Mouse (Mus musculus): Measurements from ENCODE around the gene Ewsr1. TPM values are rescaled to one million over a fixed set of nuclear protein-coding genes. Genes with fewer than 3 reads are reported as not detected.

Ewsr1 gene
- 823 and 828 TPM in 2 replicates for polyA plus RNA-seq (2016; fragmentation: Nextera tagmentation; extraction: Ambion mirVana)

GRCm38 (mm10) chr11:5098736-5099542 lies at the start of gene Ewsr1, which contains the start of gene Rhbdd3:
TSS of gene Ewsr1 (minus strand) at chr11:5099266.
TSS of gene Rhbdd3 (plus strand) at chr11:5098926.
- peak; percentile 93 for ATAC-seq (ENCODE audit: low FRiP score)
- Histone ChIP-seq H3K36me3 (peaks cover 5% of the 10 kb centered on the region; the same call in 1 of the 2 replicates), H3K9ac (peak within 1 kb of the TSS; percentile 99), H3K27me3 (no peaks in the 10 kb centered on the region), H3K4me2 (replicated peaks) (peak within 1 kb of the TSS; percentile 74), H3K27ac (peak within 1 kb of the TSS; percentile 95), H3K4me1 (peaks cover 32% of the 10 kb centered on the region), H3K4me3 (peak within 1 kb of the TSS; percentile 93), H3K9me3 (replicated peaks) (no peaks in the 10 kb centered on the region)
- WGBS = 0% methylated on average over 88 of the region's 92 CpGs

- no peak overlapping the region for H3K9ac ChIP-seq
- no peak for ATAC-seq (ENCODE audit: low FRiP score)
- no peaks in the 10 kb centered on the region for H3K36me3 ChIP-seq
- H3K27ac ChIP-seq = no peak overlapping the region
- H3K4me1 ChIP-seq = peaks cover 32% of the 10 kb centered on the region
- H3K4me2 ChIP-seq (replicated peaks) = no peak overlapping the region
- H3K27me3 ChIP-seq = peaks cover 11% of the 10 kb centered on the region; the same call in 1 of the 2 replicates
- no peaks in the 10 kb centered on the region for H3K9me3 ChIP-seq (replicated peaks)
- H3K4me3 ChIP-seq = no peak overlapping the region
- 76% methylated on average over 3 of the region's 3 CpGs for WGBS
Measured at GRCm38 (mm10) chr11:5145600-5145999, 46.5 kb upstream of the Ewsr1 start.

- Histone ChIP-seq H3K4me3 (no peak overlapping the region), H3K4me1 (peaks cover 16% of the 10 kb centered on the region), H3K36me3 (no peaks in the 10 kb centered on the region), H3K9ac (no peak overlapping the region), H3K27me3 (no peaks in the 10 kb centered on the region; the same call in 1 of the 2 replicates), H3K4me2 (replicated peaks) (no peak overlapping the region), H3K9me3 (replicated peaks) (no peaks in the 10 kb centered on the region), H3K27ac (no peak overlapping the region)
- WGBS = 88% methylated on average over 2 of the region's 2 CpGs
- ATAC-seq (ENCODE audit: low FRiP score) = no peak
Measured at GRCm38 (mm10) chr11:5141965-5142364, 42.9 kb upstream of the Ewsr1 start.

GRCm38 (mm10) chr11:5141252-5141651 lies 42.2 kb upstream of the Ewsr1 start:
- Histone ChIP-seq H3K9me3 (replicated peaks) (no peaks in the 10 kb centered on the region), H3K4me2 (replicated peaks) (no peak overlapping the region), H3K4me1 (peaks cover 16% of the 10 kb centered on the region), H3K27me3 (no peaks in the 10 kb centered on the region; the same call in 1 of the 2 replicates), H3K27ac (no peak overlapping the region), H3K9ac (no peak overlapping the region), H3K36me3 (no peaks in the 10 kb centered on the region), H3K4me3 (no peak overlapping the region)
- no peak for ATAC-seq (ENCODE audit: low FRiP score)
- WGBS = 84% methylated on average over 5 of the region's 5 CpGs

- no peak overlapping the region for H3K9ac ChIP-seq
- H3K27ac ChIP-seq = no peak overlapping the region
- 57% methylated on average over 8 of the region's 8 CpGs for WGBS
- no peak overlapping the region for H3K4me2 ChIP-seq (replicated peaks)
- peaks cover 18% of the 10 kb centered on the region for H3K4me1 ChIP-seq
- ATAC-seq (ENCODE audit: low FRiP score) = no peak
- no peaks in the 10 kb centered on the region for H3K9me3 ChIP-seq (replicated peaks)
- H3K27me3 ChIP-seq = no peaks in the 10 kb centered on the region; the same call in 1 of the 2 replicates
- no peaks in the 10 kb centered on the region for H3K36me3 ChIP-seq
- no peak overlapping the region for H3K4me3 ChIP-seq
Measured at GRCm38 (mm10) chr11:5140619-5141018, 41.6 kb upstream of the Ewsr1 start.

- ATAC-seq (ENCODE audit: low FRiP score) = no peak
- H3K9me3 ChIP-seq (replicated peaks) = no peaks in the 10 kb centered on the region
- H3K4me2 ChIP-seq (replicated peaks) = no peak overlapping the region
- H3K4me1 ChIP-seq = peaks cover 18% of the 10 kb centered on the region
- no peaks in the 10 kb centered on the region for H3K36me3 ChIP-seq
- no peak overlapping the region for H3K9ac ChIP-seq
- WGBS = 77% methylated on average over 9 of the region's 9 CpGs
- no peaks in the 10 kb centered on the region; the same call in 1 of the 2 replicates for H3K27me3 ChIP-seq
- H3K27ac ChIP-seq = no peak overlapping the region
- no peak overlapping the region for H3K4me3 ChIP-seq
Measured at GRCm38 (mm10) chr11:5139372-5139771, 40.3 kb upstream of the Ewsr1 start.

GRCm38 (mm10) chr11:5138642-5139041 lies 39.6 kb upstream of the Ewsr1 start:
- Histone ChIP-seq H3K36me3 (no peaks in the 10 kb centered on the region), H3K4me1 (peaks cover 18% of the 10 kb centered on the region), H3K4me2 (replicated peaks) (no peak overlapping the region), H3K27ac (no peak overlapping the region), H3K9me3 (replicated peaks) (no peaks in the 10 kb centered on the region), H3K9ac (no peak overlapping the region), H3K4me3 (no peak overlapping the region), H3K27me3 (no peaks in the 10 kb centered on the region; the same call in 1 of the 2 replicates)
- WGBS = 89% methylated on average over 2 of the region's 2 CpGs
- ATAC-seq (ENCODE audit: low FRiP score) = no peak

GRCm38 (mm10) chr11:5135914-5136313 lies 36.8 kb upstream of the Ewsr1 start:
- ATAC-seq (ENCODE audit: low FRiP score) = no peak
- peaks cover 5% of the 10 kb centered on the region for H3K27me3 ChIP-seq

GRCm38 (mm10) chr11:5132751-5133150 lies 33.7 kb upstream of the Ewsr1 start:
- H3K27ac ChIP-seq = no peak overlapping the region
- H3K36me3 ChIP-seq = no peaks in the 10 kb centered on the region
- H3K4me3 ChIP-seq = no peak overlapping the region
- no peak overlapping the region for H3K9ac ChIP-seq
- H3K27me3 ChIP-seq = peaks cover 5% of the 10 kb centered on the region
- no peak overlapping the region for H3K4me2 ChIP-seq (replicated peaks)
- WGBS = 78% methylated on average over 4 of the region's 4 CpGs
- H3K9me3 ChIP-seq (replicated peaks) = no peaks in the 10 kb centered on the region
- no peak for ATAC-seq (ENCODE audit: low FRiP score)
- peaks cover 25% of the 10 kb centered on the region for H3K4me1 ChIP-seq

More at GRCm38 (mm10) chr11:5135914-5136313, 36.8 kb upstream of the Ewsr1 start:
- no peaks in the 10 kb centered on the region for H3K36me3 ChIP-seq
- peaks cover 15% of the 10 kb centered on the region for H3K4me1 ChIP-seq
- no peak overlapping the region for H3K4me3 ChIP-seq
- WGBS = 80% methylated on average over 11 of the region's 11 CpGs
- H3K4me2 ChIP-seq (replicated peaks) = no peak overlapping the region
- H3K27ac ChIP-seq = no peak overlapping the region
- H3K9ac ChIP-seq = 0 out of 2 replicates have a peak overlapping the region, but pooled peaks have one; percentile 27
- no peaks in the 10 kb centered on the region for H3K9me3 ChIP-seq (replicated peaks)

GRCm38 (mm10) chr11:5130111-5130665 lies 31.1 kb upstream of the Ewsr1 start:
- peak; percentile 27; the same call in 1 of the 2 replicates for ATAC-seq (ENCODE audit: low FRiP score)
- 47% methylated on average over 4 of the region's 4 CpGs for WGBS
- no peaks in the 10 kb centered on the region for H3K9me3 ChIP-seq (replicated peaks)
- no peak overlapping the region for H3K4me2 ChIP-seq (replicated peaks)
- H3K36me3 ChIP-seq = no peaks in the 10 kb centered on the region
- H3K9ac ChIP-seq = no peak overlapping the region
- H3K27ac ChIP-seq = no peak overlapping the region
- no peak overlapping the region for H3K4me3 ChIP-seq
- peaks cover 24% of the 10 kb centered on the region for H3K4me1 ChIP-seq
- peaks cover 5% of the 10 kb centered on the region for H3K27me3 ChIP-seq

- Histone ChIP-seq H3K27ac (peak overlapping the region; percentile 74), H3K4me2 (replicated peaks) (no peak overlapping the region), H3K27me3 (peaks cover 5% of the 10 kb centered on the region), H3K9me3 (replicated peaks) (no peaks in the 10 kb centered on the region), H3K4me3 (no peak overlapping the region), H3K9ac (no peak overlapping the region; the same call in 1 of the 2 replicates), H3K36me3 (no peaks in the 10 kb centered on the region), H3K4me1 (peaks cover 24% of the 10 kb centered on the region)
- peak; percentile 74 for ATAC-seq (ENCODE audit: low FRiP score)
- WGBS = 11% methylated on average over 5 of the region's 5 CpGs
Measured at GRCm38 (mm10) chr11:5129035-5129480, 30.0 kb upstream of the Ewsr1 start.

GRCm38 (mm10) chr11:5125713-5126112 lies 26.6 kb upstream of the Ewsr1 start:
- Histone ChIP-seq H3K36me3 (no peaks in the 10 kb centered on the region), H3K9me3 (replicated peaks) (no peaks in the 10 kb centered on the region), H3K27ac (no peak overlapping the region), H3K27me3 (no peaks in the 10 kb centered on the region), H3K4me1 (peaks cover 24% of the 10 kb centered on the region), H3K4me3 (no peak overlapping the region), H3K4me2 (replicated peaks) (no peak overlapping the region), H3K9ac (no peak overlapping the region)
- WGBS = 77% methylated on average over 4 of the region's 4 CpGs
- ATAC-seq (ENCODE audit: low FRiP score) = no peak
